Mouse (Mus musculus) bone marrow macrophage, adult 2 months (primary cell): ENCODE measurements around the gene Sult1c1. TPM values are rescaled to one million over a fixed set of nuclear protein-coding genes. Genes with fewer than 3 reads are reported as not detected.
"Not testable (repeated sequence)": the region's sequence is repeated elsewhere in the genome, so short reads cannot be mapped to it uniquely, and the experiment has no call there.

Experiments
- H3K27ac ChIP-seq: 2 replicates; pipeline ENCODE4 v1.5.1; 2012; ENCODE audit warnings: low read depth, low read length; ENCODE audit not compliant: insufficient read depth
- H3K4me1 ChIP-seq: 2 replicates; pipeline ENCODE4 v1.6.1; 2012; ENCODE audit warnings: low read length; ENCODE audit not compliant: control insufficient read depth, insufficient read depth
- H3K4me3 ChIP-seq: 2 replicates; pipeline ENCODE4 v1.5.1; 2012; ENCODE audit warnings: mild to moderate bottlenecking, low read length, moderate library complexity; ENCODE audit not compliant: insufficient read depth
- CTCF ChIP-seq: IDR thresholded peaks from 2 replicates; pipeline ENCODE4 v1.5.1; 2012; ENCODE audit warnings: low read depth, mild to moderate bottlenecking, low read length, moderate library complexity
- POLR2A ChIP-seq: IDR thresholded peaks from 2 replicates; pipeline ENCODE4 v1.6.1; 2012; ENCODE audit warnings: mild to moderate bottlenecking, low read depth, low read length, borderline replicate concordance
- polyA plus RNA-seq: library from polyadenylated mRNA; stranded (reverse); fragments of >200 nt; gene quantifications from 2 replicates; pipeline ENCODE4 v1.2.4, GENCODE M21; 2012; ENCODE audit not compliant: missing spikeins, insufficient read depth, insufficient read length

Sult1c1 gene
- polyA plus RNA-seq, result not detected in 2 replicates

DNA sequence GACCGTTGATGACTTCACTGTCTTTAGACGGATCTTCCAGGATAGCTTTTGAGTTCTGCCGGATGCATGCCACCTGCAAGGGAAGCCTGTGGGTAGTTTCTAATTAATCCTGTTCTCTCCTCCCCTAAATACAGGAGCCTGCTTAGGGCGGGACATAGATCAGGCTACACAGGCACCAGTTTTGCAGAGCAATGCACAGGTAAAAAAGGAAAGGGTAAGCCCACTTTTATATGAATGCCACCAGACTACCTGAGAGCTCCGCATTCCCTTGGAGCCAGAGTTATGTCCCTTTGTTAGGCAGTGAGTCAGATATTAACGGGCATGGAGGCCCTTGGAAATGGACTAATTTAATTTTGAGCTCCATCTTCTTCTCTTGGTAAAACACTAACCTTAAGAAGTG, at the start of gene Sult1c1:
Gene Sult1c1, minus strand, starts transcription at position 101 of the 400 bp plus-strand sequence.
- H3K27ac ChIP-seq, result no peak within 1 kb of the TSS
- TF ChIP-seq CTCF, result no peak
- TF ChIP-seq POLR2A, result no peak
- H3K4me1 ChIP-seq, result no peaks in the 10 kb centered on the region
- no peak within 1 kb of the TSS for H3K4me3 ChIP-seq

DNA sequence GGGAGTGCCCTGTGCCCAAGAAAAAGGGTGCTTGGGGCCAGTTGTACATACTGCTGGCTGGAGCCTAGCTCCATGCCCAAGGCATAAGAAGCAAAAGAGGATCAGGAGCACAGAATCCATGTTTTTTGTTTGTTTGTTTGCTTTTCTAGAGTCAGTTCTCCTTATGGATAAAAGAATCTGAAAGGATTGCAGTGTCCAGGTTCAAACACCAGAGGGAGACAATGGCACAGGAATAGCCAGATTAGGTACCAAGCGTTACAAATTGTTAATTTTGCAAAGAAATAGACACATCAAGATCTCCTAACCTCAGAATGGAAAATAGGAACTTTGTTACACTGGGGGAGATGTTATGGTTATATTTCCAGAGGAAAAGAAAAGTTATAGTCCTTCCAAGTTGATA, 23.7 kb upstream of the Sult1c1 start:
- Histone ChIP-seq H3K4me3 (no peak overlapping the region), H3K27ac (no peak overlapping the region), H3K4me1 (no peaks in the 10 kb centered on the region)
- TF ChIP-seq CTCF (no peak), POLR2A (no peak)

- Histone ChIP-seq H3K4me3 (no peak overlapping the region), H3K4me1 (no peaks in the 10 kb centered on the region), H3K27ac (no peak overlapping the region)
- TF ChIP-seq CTCF (no peak), POLR2A (no peak)
Measured at GRCm38 (mm10) chr17:54011196-54011595, 20.7 kb upstream of the Sult1c1 start.

DNA sequence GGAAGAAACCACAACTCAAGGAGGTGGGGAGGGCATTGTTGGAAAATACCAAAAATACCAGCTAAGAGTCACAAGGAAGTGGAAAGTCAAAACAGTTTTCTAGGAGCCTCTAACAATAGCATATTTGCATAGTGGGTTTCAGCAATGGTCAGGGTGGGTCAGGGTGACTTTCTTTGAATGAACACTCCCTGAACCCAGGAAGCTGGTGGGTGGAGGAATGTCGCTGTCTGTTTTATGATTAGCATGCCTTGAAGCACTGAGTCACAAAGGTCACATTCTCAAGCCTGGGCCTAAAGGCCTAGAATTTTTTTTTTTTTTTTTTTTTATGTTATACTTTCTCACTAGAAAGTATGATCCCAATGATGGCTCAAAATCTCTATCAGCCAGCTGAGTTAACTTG, 20.1 kb upstream of the Sult1c1 start:
- H3K27ac ChIP-seq, H3K4me1 ChIP-seq, H3K4me3 ChIP-seq: not testable (repeated sequence)

GRCm38 (mm10) chr17:54003522-54003921, 13.0 kb upstream of the Sult1c1 start:
- Histone ChIP-seq H3K4me3 (no peak overlapping the region), H3K4me1 (peaks cover 10% of the 10 kb centered on the region), H3K27ac (peak overlapping the region; percentile 23)
- no peak for TF ChIP-seq POLR2A
- TF ChIP-seq CTCF, result no peak

DNA sequence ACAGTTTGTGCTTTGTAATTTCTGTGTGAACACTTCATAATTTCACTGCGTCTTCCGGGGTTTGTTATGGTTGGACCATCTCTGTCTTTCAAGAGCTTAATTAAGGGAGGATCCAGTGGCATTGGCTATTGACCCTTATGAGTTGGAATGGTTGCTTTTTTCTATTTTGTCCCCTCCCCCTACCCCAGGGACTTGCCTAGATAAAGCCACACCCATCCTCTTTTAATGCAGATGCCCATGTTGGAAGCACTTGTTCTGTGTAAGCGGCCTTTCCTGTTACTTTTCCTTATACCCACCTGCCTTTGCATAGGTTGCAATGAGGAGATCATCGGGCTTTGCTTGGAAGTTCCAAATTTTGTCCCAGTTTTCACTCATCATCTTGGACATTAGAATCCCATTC, 16.9 kb downstream of the Sult1c1 start:
- Histone ChIP-seq H3K27ac (no peak overlapping the region), H3K4me3 (no peak overlapping the region), H3K4me1 (no peaks in the 10 kb centered on the region)
- TF ChIP-seq CTCF, result no peak
- TF ChIP-seq POLR2A, result no peak

DNA sequence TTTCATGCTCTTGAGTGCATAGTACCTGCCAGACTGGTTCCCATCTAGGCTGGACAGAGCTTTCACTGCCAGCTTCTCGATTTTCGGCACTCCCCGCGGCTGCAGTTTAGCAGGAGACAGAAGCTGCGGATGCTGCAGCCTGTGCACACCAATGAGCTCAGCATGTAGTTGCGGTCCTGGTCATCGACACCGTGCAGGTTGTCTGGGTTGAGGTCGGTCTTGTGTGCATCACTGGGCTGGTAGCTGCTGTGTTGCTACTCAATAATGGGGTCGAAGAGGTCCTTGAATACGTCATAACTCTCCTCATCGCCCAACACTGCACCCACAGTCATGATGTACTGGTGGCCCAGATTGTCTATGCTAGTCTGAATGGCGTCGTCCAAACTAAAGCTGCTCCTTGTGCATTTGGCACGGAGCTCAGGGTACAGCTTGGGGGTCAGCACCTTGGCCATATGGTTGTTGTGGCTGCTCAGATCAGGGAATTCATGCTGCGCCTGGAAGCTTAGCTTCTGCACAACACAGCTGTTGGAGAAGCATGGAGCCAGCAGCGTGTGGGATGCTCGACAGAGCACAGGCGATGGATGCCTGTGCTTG, 48.8 kb downstream of the Sult1c1 start:
- H3K4me3 ChIP-seq, result no peak overlapping the region
- no peaks in the 10 kb centered on the region for H3K4me1 ChIP-seq
- no peak for TF ChIP-seq CTCF
- TF ChIP-seq POLR2A, result no peak
- H3K27ac ChIP-seq, result no peak overlapping the region

- no peak for TF ChIP-seq CTCF
- no peak for TF ChIP-seq POLR2A
- Histone ChIP-seq H3K4me1 (no peaks in the 10 kb centered on the region), H3K27ac (no peak overlapping the region), H3K4me3 (no peak overlapping the region)
Measured at GRCm38 (mm10) chr17:53940726-53941125, 49.7 kb downstream of the Sult1c1 start.

Other genes starting within 250 kb of the Sult1c1 start
- not detected in 2 replicates for gene Sult1c2, start 144.3 kb downstream of the Sult1c1 start, polyA plus RNA-seq